Mouse (Mus musculus): ENCODE measurements around the gene Cap1.

DNA sequence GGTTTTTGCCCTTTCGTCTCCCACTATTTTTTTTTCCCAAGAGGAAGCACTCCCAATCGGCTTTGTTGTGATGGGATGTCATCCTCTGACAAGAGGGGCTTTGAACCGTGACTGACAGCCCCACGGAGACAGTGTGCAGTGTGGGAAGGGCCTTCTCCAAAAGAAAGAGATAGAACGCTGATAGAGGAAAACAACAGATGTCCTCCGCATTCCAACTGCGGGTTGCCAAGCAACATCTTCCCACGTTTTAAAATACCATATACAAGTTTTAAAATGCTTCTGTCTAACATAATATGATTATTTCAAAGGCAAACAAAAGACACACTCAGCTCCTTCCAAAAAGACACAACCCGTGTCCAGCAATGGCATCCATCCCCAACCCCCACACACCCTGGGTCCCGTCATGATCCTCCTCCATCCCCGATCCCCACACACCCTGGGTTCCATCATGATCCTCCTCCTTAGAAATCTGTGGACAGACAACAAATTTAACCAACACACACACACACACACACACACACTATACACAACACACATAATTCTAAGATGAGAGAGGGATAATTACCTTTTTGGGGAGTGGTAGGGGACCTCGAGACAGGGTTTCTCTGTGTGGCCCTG is 23.8 kb upstream of the Cap1 start:
- TF ChIP-seq CTCF (IDR thresholded peaks at IDR 0.05; ENCODE audit: low read depth) (no peak), EP300 (IDR thresholded peaks at IDR 0.05; ENCODE audit: low read depth) (no peak)

All from liver, postnatal 0 days (tissue).